Mouse (Mus musculus): ENCODE measurements around the gene Mbtd1. TPM values are rescaled to one million over a fixed set of nuclear protein-coding genes. Genes with fewer than 3 reads are reported as not detected.

Gene Mbtd1
- 19.7 and 41.5 TPM in 2 replicates for polyA plus RNA-seq (2011; ENCODE audit: insufficient read length, low read depth, missing spikeins)

DNA sequence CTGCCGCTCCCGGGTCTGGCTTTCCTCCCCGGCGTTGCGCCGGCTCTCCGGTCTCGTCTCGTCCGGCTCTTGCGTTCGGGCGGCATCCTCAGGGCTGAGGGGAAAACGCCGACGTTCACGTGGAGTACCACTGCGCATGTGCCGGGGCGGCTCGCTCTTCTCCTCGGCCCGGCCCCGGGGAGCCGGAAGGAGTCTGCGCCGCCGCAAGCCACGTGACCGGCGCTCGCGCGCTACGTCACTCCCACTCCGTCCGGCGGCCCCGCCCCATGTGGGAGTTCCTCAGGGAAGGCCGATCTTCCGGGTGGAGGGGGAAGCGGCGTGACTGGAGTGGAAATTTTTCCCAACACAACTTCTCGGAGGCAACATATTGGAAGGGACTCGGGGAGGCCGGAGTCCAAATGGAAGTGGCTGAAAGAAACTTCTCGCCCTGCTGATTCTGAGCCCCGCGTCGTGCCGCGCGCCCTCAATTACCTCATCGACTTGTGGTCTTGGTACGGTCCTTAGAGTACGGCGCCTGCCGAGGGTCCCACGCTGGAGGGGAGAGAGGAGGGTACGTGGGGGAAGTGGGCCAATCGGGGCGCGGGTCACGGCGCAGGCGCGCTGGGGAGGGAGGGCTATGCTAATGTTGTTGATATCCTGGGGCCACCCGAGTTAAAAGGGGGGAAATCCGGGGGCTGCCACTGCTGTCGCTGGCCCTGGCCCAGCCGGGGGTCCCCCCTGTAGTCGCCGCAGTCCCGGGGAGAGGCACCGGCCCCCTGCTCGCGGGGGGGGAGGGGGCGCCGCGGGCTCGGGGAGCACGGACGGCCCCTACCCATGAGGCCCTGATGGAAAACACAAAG lies at the start of gene Mbtd1, which contains the start of gene Utp18:
Gene Mbtd1, plus strand, starts transcription at position 281 of the 839 bp plus-strand sequence.
Gene Utp18, minus strand, starts transcription at position 195 of the 839 bp plus-strand sequence.
- TF ChIP-seq POLR2A (IDR thresholded peaks at IDR 0.05; ENCODE audit: low read depth, low read length) = peak; percentile 44; the same call in 1 of the 2 replicates
- no peak for TF ChIP-seq CTCF (IDR thresholded peaks at IDR 0.05; ENCODE audit: borderline replicate concordance, insufficient read depth, low read length)
- Histone ChIP-seq H3K27ac (ENCODE audit: insufficient read depth, low read length) (peak within 1 kb of the TSS; percentile 94), H3K4me3 (ENCODE audit: insufficient read depth, low read length) (peak within 1 kb of the TSS; percentile 63), H3K4me1 (ENCODE audit: control insufficient read depth, insufficient read depth, low read length) (peaks cover 7% of the 10 kb centered on the region)

DNA sequence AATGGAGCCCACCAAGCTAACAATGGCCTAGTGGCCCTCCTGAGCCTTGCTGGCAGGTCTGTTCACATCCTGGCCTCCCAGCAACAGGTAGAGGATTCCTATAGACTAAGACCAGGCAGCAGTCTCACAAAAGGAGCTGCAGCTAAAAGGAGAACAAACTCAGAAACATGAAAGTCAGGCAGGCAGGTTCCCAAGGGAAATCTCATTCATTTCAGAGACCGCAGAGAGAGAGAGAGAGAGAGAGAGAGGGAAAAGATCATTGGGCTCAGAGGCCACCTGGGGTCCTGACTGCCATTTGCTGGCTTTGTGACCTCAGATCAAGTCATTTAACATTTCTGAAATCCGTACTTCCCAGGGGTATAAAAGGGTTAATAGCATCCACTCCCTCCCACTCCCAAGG lies 38.3 kb upstream of the Mbtd1 start:
- Histone ChIP-seq H3K4me3 (ENCODE audit: insufficient read depth, low read length) (no peak overlapping the region), H3K4me1 (ENCODE audit: control insufficient read depth, insufficient read depth, low read length) (no peaks in the 10 kb centered on the region), H3K27ac (ENCODE audit: insufficient read depth, low read length) (no peak overlapping the region)
- TF ChIP-seq POLR2A (IDR thresholded peaks at IDR 0.05; ENCODE audit: low read depth, low read length) (no peak), CTCF (IDR thresholded peaks at IDR 0.05; ENCODE audit: borderline replicate concordance, insufficient read depth, low read length) (no peak)

DNA sequence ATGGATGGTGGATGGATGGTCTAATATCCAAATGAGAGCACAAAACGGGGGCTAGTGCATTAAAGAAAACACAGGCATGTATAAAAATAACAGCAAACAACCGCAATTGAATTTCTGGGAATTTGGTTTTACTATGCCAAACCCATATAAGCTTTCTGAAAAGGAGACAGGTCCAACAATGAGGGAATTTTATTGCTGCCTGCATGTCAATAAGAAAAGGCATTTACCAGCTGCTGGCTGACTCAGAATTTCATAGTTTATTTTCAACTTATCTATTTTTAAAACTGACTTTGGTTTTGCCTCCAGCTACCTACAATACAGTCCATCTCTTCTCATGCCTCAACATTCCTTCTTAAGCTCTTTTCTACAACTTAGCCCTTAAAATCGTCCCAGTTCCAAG lies 33.1 kb upstream of the Mbtd1 start:
- H3K4me1 ChIP-seq (ENCODE audit: control insufficient read depth, insufficient read depth, low read length) = no peaks in the 10 kb centered on the region
- no peak for TF ChIP-seq POLR2A (IDR thresholded peaks at IDR 0.05; ENCODE audit: low read depth, low read length)
- no peak for TF ChIP-seq CTCF (IDR thresholded peaks at IDR 0.05; ENCODE audit: borderline replicate concordance, insufficient read depth, low read length)
- no peak overlapping the region for H3K4me3 ChIP-seq (ENCODE audit: insufficient read depth, low read length)
- H3K27ac ChIP-seq (ENCODE audit: insufficient read depth, low read length) = peak overlapping the region; percentile 25; the same call in 1 of the 2 replicates

DNA sequence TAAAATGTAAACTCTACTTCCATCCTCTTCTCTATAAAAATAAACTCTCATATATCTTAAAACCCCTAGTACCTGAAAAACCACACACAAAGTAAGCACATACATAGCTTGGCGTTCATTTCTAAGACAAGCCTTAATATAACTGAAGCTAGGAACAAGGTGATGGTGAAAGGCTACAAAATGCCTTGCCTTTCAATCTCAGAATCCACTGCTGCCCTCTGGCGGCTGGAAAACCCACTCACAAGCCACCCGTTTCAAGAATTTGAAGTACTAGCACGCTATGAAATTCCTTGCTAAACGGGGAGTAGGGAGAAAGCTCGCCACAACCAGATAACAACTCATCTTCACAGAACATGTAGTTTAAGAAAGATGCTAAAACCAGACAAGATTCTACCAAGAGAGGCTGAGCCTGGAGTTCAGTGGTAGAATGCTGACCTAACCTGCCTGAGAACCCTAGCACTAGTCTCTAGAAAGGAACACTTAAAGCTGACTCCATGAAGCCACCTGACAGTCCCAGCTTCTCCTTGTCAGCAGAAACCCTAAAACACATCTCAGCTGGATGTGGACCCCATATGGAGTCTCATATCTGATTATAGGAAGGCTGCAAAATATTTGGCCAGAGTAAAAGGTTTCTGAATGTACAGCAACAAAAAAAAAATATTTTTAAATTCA lies 29.2 kb upstream of the Mbtd1 start:
- H3K4me3 ChIP-seq (ENCODE audit: insufficient read depth, low read length) = no peak overlapping the region
- TF ChIP-seq CTCF (IDR thresholded peaks at IDR 0.05; ENCODE audit: borderline replicate concordance, insufficient read depth, low read length) = peak; percentile 45; the same call in 1 of the 2 replicates
- TF ChIP-seq POLR2A (IDR thresholded peaks at IDR 0.05; ENCODE audit: low read depth, low read length) = no peak
- no peak overlapping the region for H3K27ac ChIP-seq (ENCODE audit: insufficient read depth, low read length)
- H3K4me1 ChIP-seq (ENCODE audit: control insufficient read depth, insufficient read depth, low read length) = no peaks in the 10 kb centered on the region

DNA sequence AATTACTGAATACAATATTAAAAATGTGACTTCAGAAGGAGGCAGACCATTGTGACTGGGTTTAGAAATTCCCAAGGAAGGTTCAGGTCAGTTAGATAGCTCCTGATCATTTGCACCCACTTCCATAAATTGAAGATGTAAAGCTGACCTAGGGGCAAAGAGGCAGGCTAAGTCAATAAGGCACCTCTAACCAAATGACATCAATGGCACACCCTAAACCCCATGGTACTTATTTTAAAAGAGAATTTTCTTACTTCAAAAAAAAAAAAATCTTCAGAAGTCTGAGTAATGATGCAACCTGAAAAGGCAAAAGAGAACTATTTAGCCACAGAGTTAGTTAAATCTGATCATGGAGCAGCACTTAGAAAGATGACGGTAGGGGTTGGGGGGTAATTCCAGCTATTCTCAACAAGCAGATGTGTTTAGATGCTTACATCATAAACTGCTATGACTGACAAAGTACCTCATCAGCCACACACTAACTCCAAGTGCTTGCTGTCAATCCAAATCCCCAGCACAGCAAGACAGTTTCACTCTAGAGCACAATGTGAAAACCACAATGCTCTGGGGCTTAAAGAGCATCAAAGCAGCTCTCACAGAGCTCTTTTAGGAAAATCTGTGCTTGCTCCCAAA lies 25.0 kb upstream of the Mbtd1 start:
- H3K4me3 ChIP-seq (ENCODE audit: insufficient read depth, low read length) = no peak overlapping the region
- no peaks in the 10 kb centered on the region for H3K4me1 ChIP-seq (ENCODE audit: control insufficient read depth, insufficient read depth, low read length)
- H3K27ac ChIP-seq (ENCODE audit: insufficient read depth, low read length) = no peak overlapping the region
- TF ChIP-seq CTCF (IDR thresholded peaks at IDR 0.05; ENCODE audit: borderline replicate concordance, insufficient read depth, low read length) (no peak), POLR2A (IDR thresholded peaks at IDR 0.05; ENCODE audit: low read depth, low read length) (no peak)

DNA sequence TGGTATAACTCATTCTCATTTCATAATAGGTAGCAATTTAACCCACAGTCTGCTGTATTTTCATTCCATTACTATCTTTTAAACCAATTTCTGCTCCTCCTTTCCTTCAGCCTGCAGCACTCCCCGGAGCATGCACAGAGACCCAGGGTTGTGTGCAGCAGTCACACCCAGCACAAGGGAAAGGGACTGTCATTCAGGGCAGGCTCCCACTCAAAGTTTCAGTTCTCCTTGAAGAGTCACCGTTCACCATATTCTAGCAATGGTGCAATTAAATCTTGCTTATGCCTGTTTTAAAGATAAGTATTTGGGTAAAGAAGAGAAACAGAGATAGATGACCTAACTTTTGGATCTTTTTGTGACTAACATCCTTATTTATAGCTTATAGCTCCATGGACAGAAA lies 24.5 kb upstream of the Mbtd1 start:
- H3K4me1 ChIP-seq (ENCODE audit: control insufficient read depth, insufficient read depth, low read length) = no peaks in the 10 kb centered on the region
- H3K4me3 ChIP-seq (ENCODE audit: insufficient read depth, low read length) = no peak overlapping the region
- TF ChIP-seq CTCF (IDR thresholded peaks at IDR 0.05; ENCODE audit: borderline replicate concordance, insufficient read depth, low read length) (no peak), POLR2A (IDR thresholded peaks at IDR 0.05; ENCODE audit: low read depth, low read length) (no peak)
- no peak overlapping the region for H3K27ac ChIP-seq (ENCODE audit: insufficient read depth, low read length)

DNA sequence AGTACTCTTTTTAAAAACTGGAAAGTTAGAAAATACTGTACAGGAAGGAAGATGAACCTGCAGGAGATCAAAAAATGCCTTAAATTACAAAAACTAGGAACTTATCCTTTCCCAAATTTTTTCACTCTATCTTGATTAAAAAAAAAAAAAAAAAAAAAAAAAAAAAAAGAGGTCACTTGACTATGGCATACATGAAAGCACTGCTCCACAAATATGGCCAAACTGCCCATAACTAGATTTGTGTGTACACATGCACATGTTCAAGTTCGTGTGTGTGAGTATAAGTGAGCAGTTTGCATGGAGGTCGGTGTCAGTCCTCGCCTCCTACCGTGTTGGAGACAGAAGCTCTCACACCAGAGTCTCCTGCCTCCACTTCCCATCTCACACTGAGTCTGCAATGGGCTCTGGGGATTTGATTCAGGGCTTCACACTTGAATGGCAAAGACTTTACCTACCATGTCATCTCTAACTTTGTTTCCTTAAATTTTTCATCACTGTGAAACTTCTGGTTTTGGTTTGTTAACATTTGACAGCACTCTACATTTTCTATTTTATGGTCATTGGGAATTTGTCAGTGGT lies 23.5 kb upstream of the Mbtd1 start:
- Histone ChIP-seq H3K27ac (ENCODE audit: insufficient read depth, low read length) (no peak overlapping the region), H3K4me3 (ENCODE audit: insufficient read depth, low read length) (no peak overlapping the region), H3K4me1 (ENCODE audit: control insufficient read depth, insufficient read depth, low read length) (no peaks in the 10 kb centered on the region)
- TF ChIP-seq CTCF (IDR thresholded peaks at IDR 0.05; ENCODE audit: borderline replicate concordance, insufficient read depth, low read length) = no peak
- TF ChIP-seq POLR2A (IDR thresholded peaks at IDR 0.05; ENCODE audit: low read depth, low read length) = no peak

DNA sequence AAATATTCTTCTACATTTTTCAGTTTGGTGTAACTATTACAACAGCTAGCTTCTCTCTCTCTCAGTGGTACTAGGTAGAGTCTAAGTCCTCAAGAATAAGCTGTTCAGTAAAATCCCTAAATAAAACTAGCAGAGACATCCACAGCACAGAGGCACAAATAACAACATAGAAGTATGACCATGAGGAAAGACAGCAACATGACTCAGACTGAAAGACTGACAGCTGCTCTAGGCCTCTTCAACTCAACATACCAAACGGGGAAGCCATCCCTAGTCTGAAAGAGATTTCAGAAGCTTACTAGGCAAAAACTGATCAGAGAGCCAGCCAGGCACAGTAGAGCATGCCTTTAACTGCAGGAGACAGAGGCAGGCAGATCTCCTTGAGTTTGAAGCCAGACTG lies 23.0 kb upstream of the Mbtd1 start:
- Histone ChIP-seq H3K27ac (ENCODE audit: insufficient read depth, low read length) (no peak overlapping the region), H3K4me1 (ENCODE audit: control insufficient read depth, insufficient read depth, low read length) (no peaks in the 10 kb centered on the region), H3K4me3 (ENCODE audit: insufficient read depth, low read length) (no peak overlapping the region)
- no peak for TF ChIP-seq CTCF (IDR thresholded peaks at IDR 0.05; ENCODE audit: borderline replicate concordance, insufficient read depth, low read length)
- no peak for TF ChIP-seq POLR2A (IDR thresholded peaks at IDR 0.05; ENCODE audit: low read depth, low read length)

DNA sequence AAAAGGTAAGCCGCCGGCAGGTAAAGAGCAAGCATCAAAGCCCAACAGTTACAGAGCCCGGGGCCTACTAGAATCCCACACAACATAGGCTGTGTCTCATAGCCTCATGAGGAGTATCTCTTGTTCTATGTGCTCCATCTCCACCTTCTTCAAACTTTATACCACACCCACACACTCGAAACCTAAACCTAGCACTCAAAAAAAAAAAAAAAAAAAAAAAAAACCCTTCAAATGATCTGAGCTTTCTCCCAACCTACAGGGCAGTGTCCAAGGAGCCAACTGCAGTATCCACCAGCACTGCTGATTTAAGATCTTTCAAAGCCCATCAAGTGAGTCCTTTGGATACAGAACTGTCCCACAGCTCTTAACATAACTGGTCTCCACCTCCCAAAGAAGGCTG lies 1.6 kb upstream of the Mbtd1 start:
- TF ChIP-seq POLR2A (IDR thresholded peaks at IDR 0.05; ENCODE audit: low read depth, low read length) (no peak), CTCF (IDR thresholded peaks at IDR 0.05; ENCODE audit: borderline replicate concordance, insufficient read depth, low read length) (no peak)
- Histone ChIP-seq H3K4me3 (ENCODE audit: insufficient read depth, low read length) (peak overlapping the region; percentile 63), H3K27ac (ENCODE audit: insufficient read depth, low read length) (no peak overlapping the region), H3K4me1 (ENCODE audit: control insufficient read depth, insufficient read depth, low read length) (peaks cover 7% of the 10 kb centered on the region)
